Mouse (Mus musculus) bone marrow macrophage, adult 2 months (primary cell): Measurements from ENCODE around the gene Uchl4.

Experiments used
- CTCF ChIP-seq: IDR thresholded peaks from 2 replicates; pipeline ENCODE4 v1.5.1; 2012; ENCODE audit warnings: low read depth, mild to moderate bottlenecking, low read length, moderate library complexity
- POLR2A ChIP-seq: IDR thresholded peaks from 2 replicates; pipeline ENCODE4 v1.6.1; 2012; ENCODE audit warnings: mild to moderate bottlenecking, low read depth, low read length, borderline replicate concordance

DNA sequence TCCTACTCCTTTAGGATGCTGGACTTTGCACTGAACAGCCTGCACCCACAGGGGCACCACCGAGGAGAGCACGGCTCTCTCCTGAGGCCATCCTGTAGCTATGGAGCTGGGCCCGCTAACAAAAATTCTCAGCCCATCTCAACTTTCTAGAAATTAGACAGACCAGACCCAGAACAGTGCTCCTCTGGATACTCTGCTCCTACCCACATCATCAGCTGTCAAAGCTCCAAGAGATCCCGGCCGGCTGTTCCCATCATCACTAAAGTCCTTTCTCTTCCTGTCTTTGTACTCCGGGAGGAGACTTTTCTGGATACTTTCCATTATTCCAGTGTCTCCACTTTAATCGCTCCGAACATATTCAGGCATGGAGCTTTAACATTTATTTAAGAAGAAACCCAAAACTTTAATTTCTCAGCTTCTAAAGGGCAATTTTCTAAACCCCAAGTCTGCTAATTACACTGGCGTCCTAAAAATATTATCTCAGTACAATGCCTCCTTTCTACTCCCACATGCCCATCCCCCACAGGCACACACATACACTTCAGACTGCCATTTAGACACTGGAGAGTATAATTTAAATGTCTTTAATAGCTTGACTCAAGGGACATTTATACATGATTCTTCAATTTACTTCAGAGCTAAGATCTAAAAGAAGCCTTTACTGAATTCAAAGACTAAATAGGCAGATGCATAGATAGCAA is 2.6 kb upstream of the Uchl4 start:
- TF ChIP-seq CTCF = no peak
- TF ChIP-seq POLR2A = no peak
